Mouse (Mus musculus) 3T3-L1 (cell line): ENCODE results near the gene Nhlh2.

ENCODE experiments used
- DNase-seq: peaks from one replicate; pipeline ENCODE4 v3.0.0-alpha.2; 2015; ENCODE audit warnings: low read depth, low spot score

Gene Nhlh2

DNA sequence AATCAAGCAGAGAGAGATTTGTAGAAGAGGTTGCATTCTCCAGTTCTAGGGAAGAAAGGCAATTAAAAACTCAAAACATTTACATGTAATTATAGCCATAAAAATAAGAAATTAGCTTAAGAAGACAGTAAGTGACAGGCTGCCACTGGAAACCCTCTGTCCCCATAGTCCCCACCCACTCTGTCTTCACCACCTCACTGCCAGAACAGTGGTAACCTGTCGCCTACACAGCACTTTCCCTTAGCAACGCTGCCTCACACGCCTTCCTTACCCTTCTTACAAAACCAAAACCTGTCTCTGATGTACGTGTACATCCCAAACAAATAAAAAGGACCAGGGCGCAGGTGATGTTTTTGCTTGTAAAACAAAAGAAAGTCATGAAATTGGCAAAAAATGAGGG is 15.8 kb downstream of the Nhlh2 start:
- DNase-seq, result no peak

DNA sequence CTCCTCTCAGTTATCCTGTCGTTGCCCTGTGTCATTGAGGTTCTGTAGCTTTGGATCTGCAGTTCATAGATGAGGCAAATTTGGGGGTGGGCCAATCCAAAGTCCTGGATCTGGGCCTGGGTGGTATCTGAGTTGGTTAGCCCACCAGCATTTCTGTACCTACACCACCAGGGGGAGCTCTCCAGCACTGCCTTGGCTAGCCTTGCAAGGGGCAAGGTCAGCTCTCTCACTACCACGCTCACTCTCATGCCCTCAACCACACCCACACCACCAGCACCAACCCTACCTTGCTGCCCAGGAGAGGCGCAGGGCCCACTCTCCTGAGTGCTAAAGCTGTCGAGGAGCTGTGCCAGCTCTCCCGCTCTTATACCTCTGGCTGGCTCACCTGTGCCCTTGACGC is 18.0 kb downstream of the Nhlh2 start:
- no peak for DNase-seq

DNA sequence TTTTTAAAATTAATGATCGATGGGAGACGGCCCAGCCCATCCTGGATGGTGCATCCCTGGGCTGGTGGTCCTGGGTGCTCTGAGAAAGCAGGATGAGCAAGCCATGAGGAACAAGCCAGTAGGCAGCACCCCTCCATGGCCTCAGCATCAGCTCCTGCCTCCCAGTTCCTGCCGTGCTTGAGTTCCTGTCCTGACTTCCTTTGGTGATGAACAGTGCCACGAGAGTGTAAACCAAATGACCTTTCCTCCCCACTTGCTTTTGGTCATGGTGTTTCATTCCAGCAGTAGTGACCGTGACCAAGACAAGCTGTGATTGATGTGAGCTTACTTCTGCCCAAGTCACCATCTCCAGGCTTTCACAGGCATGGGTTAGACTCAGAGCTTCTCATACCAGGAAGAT is 27.9 kb downstream of the Nhlh2 start:
- DNase-seq, result no peak

DNA sequence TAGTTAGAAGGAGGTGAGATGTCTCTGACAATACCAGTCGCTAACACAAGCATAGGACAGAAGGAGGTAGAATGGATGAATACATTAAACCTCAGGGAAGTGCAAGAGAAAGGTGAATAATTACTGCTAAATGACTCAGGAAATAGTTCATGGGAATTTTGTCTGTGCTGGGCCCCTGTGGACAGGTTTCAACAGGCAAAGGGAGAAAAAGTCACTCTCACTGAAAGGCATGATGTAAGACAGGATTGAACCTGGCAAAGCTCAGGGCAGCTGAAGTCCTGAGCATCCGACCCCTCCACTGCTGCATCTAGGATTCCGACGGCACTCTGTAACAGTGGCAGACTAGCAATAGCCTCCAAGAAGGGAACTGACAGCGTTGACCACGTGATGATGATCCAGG is 28.7 kb downstream of the Nhlh2 start:
- DNase-seq, result no peak

DNA sequence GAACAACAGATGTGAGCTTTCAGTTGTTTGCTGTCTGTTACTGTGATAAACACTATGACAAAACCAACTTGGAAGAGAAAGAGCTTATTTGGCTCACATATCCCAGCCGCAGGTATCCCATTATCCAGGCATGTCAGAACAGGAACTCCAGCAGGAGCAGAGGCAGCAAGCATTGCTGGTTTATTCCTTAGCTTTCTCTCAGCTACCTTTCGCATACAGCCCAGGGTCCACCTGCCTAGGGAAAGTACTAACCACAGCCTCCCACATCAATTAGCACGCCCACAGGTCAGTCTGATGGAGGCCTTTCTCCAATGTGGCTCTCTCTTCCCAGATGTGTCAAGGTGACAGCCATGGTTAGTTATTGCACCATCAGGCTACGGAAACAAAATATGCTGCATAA is 31.8 kb downstream of the Nhlh2 start:
- no peak for DNase-seq

DNA sequence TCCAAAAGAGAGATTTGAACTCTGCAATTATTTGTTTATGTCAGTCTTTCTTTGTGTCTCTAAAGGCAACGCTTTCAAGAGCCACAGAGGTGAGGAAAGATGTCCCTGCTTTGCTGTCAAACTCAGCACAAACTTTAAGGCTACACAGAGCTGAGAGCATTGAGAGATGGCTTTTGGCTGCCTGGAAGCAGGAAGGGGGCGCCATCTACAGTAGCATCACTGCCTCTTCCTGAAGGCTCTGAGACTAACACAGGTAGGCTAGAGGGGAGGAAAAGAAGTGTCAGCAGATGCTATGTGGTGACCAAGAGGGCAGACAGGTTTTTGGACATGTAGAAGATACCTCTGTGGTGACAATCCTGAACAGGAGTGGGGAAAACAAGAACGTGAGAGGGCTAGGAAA is 35.2 kb downstream of the Nhlh2 start:
- no peak for DNase-seq

DNA sequence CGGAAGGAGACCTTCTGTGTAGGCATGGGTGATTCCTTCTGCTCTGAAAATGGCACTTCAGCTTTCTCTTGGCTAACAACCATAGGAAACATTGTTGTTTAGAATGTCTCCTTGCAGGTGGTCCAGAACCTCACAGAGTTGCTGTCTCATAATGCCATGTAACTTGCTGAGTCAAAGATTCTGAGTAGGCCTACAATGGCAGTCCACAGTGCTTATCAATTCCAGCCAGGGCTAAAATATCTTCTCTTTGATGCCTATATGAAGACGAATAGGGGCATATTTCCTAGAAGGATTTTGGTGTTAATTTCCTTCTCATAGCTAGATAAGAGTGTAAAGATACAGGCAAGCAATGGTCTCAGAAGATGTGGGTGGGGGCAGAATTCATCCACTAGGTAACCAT is 37.7 kb downstream of the Nhlh2 start:
- DNase-seq, result no peak

DNA sequence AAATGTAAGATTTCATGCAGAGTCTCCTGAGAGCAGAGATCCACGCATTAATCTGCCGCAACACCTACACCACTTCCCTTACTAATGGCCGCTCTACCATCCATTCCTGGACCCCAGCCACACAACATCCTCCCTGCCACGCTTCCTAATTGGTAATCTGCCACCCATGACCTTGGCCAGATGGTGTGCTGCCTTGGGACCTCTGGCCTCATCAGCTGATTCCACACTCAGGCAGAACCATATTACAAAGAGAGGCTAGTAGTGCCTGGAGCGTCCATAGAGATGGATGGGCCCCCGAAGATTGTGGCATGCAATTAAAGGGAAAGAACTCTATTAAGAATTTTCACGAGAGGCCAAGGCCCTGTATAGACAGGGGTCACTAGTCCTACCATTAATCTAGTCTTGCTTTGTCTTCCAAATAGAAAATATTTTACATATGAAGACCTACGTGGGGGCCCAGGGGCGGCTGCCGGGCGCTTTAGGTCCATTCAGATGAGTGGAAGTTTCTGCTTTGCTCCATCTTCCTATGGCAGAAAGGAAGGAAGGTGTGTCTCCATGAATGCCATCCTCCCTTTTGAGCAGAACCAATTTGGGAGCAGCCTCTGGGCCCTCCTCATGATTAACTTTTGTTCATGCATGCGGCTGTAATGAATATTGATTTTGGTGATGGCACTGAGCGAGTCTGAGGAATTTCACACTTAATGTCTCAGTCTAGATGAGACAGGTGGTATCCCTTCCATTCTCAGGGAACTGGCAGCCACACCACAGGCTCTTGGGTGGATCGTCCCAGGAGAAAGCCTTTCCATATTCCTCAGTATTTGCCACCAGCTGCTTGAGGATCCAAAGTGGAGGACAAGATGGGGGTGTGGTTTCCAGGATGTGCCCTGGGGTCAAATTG is 39.6 kb downstream of the Nhlh2 start:
- no peak for DNase-seq

DNA sequence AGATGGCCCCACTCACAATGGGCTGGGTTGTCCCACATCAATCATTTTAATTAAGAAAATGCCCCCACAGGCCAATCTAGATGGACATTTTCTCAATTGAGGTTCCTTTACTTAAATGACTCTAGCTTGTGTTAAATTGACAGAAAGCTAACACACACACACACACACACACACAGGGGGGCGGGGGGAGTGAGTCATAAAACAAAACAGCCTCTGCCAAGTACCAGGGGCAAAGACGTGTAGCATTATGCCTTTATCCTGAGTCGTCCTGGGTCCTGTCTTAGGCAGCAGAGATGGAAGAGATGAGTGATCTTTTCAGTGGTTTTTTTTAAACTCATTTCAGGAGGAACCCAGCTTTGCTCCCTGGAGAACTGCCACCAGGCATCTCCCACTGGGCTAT is 42.2 kb downstream of the Nhlh2 start:
- peak; percentile 77 for DNase-seq

DNA sequence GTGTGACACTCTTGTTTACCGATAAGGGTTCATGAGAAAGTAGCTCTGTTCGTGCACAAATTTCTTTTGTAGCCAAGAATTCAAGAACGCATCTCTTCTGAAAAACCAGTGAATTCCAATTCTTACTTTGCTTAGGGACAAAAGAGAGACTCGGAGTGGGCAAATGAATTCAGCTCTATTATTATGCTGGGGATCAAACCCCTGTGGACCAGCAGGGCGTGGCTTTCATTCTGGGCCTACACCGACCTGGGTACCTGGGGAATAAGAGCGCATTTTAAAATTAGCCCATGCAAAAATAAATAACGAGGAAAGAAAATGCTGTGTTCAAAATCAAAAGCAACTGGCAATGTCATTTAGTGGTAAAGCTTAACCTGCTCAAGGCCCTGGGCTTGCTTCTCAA is 43.4 kb downstream of the Nhlh2 start:
- no peak for DNase-seq

DNA sequence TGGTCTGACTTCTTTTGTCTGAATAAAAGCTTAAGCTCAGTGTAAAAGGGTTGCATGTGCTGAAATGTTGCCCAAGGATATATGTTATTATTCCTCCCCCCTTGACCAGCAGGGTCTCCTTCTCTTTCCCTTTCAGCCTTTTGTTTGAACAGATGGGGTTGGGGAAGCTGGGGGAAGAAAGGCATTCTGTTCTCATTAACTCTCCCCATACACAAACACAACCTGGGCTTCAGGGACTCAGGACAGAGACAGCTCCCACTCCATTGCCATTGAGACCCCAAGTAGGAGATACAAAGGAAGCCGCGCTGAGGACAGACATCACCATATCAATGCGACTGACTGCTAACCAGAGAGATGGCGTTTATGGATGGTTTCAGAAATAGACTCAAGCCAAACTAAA is 46.0 kb downstream of the Nhlh2 start:
- DNase-seq, result no peak

DNA sequence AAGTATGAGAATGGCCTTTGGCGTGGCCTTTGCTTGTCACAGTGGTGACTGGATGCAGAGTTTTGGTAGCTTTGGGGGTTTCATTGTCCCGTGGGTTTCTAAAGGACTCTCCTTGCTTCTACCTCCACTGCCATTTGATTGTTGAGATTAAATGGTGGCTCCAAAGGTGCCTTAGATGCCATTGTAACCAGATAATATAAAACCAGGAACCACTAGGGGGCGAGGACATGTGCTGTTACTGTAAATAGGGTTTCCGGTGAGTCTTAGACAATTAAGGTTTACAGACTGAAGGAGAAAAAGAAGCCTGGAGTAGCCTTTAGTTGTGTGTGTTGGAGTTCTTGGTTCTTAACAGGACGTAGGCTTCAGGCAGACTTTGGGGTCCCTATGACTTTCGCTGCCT is 50.2 kb downstream of the Nhlh2 start:
- peak; percentile 40 for DNase-seq

DNA sequence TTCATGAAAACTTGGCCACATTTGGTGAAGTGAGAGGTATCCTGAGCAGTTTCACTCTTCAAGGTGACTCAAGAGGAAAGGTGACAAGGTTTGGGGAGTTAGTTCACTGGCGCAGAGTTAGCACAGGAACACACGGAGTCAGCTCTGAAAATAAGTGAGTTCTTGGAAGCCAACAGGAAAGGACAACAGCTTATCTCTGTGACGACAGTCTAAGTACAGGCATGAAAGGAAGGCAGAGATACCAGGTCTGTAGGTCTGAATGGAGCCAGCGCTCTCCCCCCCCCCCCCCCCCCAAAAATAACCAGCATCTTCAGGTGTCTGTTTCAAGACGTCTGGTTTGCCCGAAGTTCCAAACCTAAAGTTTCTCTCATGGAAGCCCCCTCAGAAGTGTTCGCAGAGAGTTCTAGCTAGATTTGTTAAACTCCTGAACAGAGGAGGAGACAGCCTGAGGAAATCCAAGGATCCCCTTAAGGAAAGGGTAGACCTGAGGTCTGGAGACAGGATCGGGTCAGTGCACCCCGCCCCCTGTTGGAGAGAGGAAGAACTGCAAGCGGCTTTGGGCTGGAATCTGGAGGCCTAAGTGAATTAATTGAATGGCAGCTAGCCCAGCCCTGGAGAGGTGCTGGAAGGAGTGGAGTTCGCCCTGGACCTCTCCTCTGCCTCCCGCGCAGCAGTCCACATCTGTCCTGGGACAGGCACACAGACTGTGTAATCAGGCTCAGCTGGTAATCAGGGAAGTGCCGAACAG is 52.2 kb downstream of the Nhlh2 start:
- peak; percentile 82 for DNase-seq

DNA sequence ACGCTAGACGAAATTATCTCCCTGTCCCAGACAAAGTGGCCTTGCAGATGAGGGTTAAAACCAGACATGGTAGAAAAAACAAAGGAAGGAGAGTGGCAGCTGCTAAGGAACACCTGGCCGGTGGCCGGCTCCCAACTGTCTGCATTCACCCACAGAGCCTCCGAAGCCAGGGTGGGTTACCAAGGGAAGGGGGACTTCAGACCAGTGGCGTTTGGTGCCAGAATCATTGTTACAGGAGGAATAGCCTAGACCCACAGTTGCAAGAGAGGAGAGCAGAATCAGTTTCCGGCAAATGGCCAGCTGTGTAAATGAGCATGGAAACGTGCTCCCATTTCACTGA is 52.8 kb downstream of the Nhlh2 start:
- DNase-seq, result no peak

DNA sequence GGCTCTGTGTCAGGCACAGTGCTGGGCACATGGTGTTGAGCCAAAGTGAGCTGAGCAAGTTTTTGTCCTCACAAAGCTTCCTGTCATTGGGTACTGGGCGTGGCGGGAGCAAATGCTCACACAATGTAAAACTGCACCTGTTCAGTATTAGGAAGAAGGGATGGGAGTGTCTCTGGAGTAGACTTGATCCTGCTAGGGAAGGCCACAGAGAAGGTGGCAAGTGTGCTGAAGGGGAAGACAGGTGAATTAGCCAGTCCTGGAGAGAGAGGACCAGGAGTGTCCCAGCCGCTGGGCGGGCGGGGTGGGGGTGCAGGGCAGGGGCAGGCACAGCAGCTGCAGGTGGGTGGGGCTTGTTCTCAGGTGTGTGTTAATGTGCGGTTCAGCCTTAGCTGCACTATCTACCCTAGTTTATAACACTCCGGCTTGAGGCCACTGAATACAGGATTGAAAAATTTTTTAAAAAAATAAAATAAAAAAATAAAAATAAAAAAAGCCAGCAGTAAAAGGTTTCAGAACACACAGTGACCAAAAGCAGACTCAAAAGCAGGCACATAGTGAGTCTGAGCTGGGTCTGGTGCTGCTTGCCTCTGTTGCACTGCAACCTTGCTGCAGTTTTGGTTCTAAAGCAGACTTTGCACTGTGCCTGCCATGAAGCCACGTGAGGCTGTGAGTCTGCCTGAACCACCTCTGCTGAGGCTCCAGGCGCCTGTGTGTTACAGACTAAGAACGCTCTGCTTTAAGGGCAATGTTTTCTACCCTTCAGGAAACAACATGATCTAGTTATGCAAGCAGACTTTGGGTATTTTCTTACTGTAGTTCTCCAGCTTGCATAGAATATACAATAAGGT is 53.6 kb downstream of the Nhlh2 start:
- DNase-seq, result no peak

DNA sequence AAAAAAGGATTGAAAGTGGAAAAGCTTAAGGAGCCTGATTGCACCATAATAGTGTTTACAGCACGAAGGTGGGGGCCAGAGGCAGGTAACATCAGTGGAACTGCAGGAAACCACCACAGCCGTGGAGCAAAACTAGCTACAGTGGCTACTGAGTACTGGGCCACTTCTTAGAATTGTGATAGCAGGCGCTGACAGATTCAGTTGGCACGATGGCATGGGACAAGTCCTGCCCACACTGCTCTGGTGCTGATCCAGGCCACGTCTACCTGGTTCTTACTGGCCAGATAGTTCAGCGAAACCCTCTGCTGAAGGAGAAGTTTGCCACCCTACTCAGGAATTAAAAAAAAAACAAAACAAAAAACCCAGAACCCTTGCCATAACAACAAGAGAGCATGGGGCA is 54.7 kb downstream of the Nhlh2 start:
- no peak for DNase-seq
